Mouse (Mus musculus): ENCODE results near the gene Gm28051.

GRCm38 (mm10) chr12:102725761-102726175, 31.8 kb downstream of the Gm28051 start:
- no peak for TF ChIP-seq POLR2A (IDR thresholded peaks at IDR 0.05; ENCODE audit: insufficient read length, low read depth)
- TF ChIP-seq TCF12 (IDR thresholded peaks at IDR 0.05; ENCODE audit: insufficient read depth, poor library complexity, severe bottlenecking): no peak
- TF ChIP-seq MAX (IDR thresholded peaks at IDR 0.05; ENCODE audit: low read depth): no peak
- TF ChIP-seq REST (IDR thresholded peaks at IDR 0.05; ENCODE audit: insufficient read depth, insufficient read length): no peak
- TF ChIP-seq E2F4 (IDR thresholded peaks at IDR 0.05; ENCODE audit: insufficient read depth): no peak

Data from myocyte (in vitro differentiated cells).